Mouse (Mus musculus) olfactory bulb, adult 2 months (tissue): ENCODE measurements at regions not wholly inside any gene's neighbourhood (a gene's known extent, or its start where the extent isn't known, plus 50 kb on each side); places are given as distances from the start of the nearest gene placed in this dataset.

Experiments used
- CTCF ChIP-seq: fragments of 200-500 bp; IDR thresholded peaks from 2 replicates; pipeline ENCODE4 v1.5.1; 2012; ENCODE audit warnings: low read depth, mild to moderate bottlenecking, low read length, moderate library complexity; ENCODE audit not compliant: insufficient read depth
- POLR2A ChIP-seq: fragments of 200-500 bp; IDR thresholded peaks from 2 replicates; pipeline ENCODE4 v1.6.1; 2012; ENCODE audit warnings: mild to moderate bottlenecking, low read depth, low read length, moderate library complexity; ENCODE audit not compliant: insufficient read depth

DNA sequence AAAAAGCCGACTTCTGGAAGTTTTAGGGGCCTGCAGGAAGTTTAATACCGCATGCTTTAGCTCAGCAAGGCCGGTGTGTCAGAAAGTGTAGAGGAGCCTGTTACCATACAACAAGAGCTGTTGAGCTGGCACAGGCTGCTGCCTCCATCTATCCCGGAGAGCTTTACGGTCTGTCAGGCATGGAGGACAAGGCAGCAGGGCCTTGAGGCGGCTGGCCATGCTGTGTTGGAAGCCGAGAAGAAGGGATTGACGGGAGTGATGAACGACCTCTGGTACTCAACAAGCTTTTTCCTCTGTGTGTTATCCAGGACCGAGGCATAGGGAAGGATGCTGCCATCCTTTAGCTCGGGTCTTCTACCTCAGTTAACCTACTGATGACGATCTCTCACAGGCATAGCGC lies 146.8 kb upstream of the Mocs1 start:
- TF ChIP-seq CTCF (no peak), POLR2A (no peak)
